Mouse (Mus musculus): ENCODE data around the gene Lef1.
A peak's percentile ranks its signal among the peaks of the same experiment; 100 is the strongest.

Gene Lef1

DNA sequence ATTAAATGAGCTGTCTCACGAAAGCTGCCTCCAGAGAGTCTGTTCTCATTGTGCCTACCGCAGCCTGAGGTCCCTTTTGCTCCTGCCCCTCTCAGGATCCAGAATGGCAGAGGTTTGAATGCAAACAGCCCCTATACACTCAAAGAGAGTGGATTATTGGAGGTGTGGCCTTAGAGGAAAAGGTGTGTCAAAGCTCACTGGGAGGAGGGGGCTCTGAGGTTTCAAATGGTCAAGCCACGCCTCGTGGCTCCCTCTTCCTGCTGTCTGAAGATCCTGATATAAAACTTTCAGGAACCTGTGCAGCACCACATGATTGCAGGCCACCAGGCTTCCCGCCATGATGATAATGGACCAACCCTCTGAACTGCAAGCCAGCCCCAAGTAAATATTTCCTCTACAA lies 137.6 kb downstream of the Lef1 start:
- no peak for DNase-seq (ENCODE audit: low spot score in 2 of 2)

DNA sequence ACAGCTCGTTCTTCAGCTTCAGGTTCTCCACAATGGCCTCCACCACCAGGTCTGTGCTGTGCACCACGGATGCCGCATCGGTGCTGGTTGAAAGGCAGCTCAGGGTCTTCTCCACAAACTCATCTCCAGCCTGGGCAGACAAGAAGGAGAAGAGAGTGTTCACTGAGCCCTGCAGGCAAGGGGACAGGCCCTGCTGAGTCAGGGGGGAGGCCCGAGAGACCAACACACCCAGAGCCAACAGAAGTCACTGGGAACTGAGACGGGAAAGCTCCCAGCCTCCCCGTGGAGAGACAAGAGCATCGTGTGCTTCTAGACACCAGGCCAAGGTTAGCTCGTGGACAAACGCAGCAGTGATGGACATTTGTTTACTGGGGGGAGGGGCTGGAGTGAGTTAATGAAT lies 138.2 kb downstream of the Lef1 start:
- DNase-seq (ENCODE audit: low spot score in 2 of 2): no peak

DNA sequence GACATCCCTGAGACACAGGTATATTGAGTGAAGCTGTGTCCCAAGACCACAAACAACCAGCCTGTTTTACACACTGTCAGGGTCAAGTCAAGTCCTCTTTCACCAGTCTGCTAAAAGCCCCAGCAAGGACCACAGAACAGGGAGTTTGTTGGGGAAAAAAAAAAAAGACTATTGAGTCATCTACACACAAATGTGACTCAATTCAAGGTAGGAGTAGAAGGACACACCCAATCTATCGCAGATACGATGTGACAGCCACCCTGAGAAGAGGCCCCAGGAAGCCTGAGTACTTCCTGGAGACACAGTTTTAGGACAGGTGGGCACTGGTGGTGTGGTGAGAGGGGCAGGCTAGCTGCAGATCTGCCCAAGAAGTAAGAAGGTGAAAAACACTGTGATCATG lies 140.0 kb downstream of the Lef1 start:
- no peak for DNase-seq (ENCODE audit: low spot score in 2 of 2)

DNA sequence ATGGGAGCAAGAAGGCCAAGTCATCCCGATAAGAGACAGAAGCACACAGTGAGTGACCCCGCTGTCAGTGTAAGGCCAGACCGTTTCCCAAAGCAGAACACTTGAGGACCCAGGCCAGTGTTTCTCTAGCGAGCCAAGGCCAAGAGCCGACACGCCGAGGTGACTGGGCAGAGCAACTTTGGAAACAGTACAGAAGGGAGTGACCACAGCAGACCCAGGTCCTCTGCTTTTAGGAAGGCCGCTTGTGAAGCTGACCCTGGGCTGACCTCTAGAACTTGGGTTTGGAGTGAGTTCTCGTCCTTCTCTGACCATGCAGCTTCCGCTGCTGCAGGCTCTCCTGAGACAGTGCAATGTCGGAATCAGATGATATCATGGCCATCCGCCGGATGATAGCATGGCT lies 140.7 kb downstream of the Lef1 start:
- DNase-seq (ENCODE audit: low spot score in 2 of 2): no peak

DNA sequence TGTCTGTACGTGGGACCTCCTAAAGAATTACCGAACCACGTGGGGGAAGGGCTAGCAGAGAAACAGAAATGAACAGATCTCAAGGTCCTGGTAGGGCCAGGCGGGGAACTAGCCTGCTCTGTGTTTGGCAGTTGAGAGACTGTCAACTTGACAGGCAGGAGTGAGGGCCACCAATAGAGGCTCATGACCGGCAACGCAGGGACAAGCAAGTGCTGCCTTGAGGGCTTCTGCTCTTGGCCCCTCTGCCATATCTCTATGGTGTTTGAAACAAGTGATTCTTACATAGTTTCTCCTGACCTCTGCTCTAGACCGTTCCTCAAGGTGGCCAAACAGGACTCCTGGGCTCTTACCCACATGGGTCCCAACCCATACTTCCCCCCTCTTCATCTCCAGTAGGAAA lies 141.3 kb downstream of the Lef1 start:
- DNase-seq (ENCODE audit: low spot score in 2 of 2): no peak

DNA sequence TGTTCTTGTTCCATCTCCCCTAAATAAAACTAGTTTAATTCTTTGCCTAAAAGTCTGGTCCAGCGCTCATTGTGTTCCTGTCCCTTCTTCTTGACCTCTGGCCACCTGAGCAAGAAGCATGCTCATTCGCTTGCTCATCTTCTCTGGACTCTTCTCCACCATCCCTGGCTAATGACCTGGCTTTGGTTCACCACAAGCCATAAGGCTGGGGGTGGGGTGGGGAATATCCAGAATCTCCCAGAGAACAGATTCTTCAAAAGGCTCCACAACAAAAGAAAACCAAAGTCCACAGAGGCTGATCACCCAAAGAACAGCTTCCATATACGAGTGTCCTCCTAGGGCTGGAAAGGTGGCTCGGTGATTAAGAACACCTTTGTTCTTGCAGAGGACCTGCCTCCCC lies 144.7 kb downstream of the Lef1 start:
- no peak for DNase-seq (ENCODE audit: low spot score in 2 of 2)

DNA sequence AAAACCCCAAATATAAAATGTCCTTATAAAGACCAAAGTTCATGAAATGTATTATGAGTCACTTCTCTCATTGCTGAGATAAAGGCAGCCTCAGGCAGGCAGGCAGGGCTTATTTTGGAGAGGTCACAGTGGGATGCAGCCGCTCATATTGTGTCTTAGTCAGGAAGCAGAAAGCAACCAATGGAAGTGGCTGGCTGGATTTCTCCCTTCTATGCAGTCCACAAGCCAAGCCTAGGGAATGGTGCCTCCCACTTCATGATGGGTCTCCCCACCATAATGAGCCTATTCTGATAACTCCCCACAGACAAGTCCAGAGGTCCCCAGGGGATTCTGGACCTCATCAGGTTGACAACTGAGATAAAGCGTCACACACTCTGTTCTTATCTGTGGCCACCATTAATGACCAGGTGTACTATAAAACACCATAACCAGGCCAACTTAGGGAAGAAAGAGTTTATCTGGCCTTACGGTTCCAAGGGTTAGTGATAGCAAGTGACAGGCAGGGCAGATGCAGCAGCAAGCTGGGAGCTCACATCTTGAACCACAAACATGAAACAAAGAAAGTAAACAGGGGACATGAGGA lies 145.2 kb downstream of the Lef1 start:
- DNase-seq (ENCODE audit: low spot score in 2 of 2): no peak

DNA sequence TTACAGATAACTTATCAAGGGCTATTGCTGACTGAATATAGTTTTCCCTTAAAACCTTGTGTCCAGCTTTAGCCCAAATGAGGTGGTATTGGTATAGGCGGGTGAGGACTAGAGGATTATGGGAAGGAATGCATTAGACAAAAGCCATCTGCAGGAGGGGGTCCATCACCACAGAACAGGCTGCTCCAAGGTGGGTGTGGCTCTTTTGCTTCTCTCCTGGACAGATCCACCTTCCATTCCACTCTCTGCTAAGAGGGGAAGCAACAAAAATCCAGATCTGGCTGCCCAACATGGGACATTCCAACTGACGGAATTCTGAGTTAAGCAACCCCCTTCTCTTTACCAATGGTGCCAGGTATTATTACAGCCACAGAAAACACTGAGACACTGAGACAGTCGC lies 148.7 kb downstream of the Lef1 start:
- DNase-seq (ENCODE audit: low spot score in 2 of 2): no peak

DNA sequence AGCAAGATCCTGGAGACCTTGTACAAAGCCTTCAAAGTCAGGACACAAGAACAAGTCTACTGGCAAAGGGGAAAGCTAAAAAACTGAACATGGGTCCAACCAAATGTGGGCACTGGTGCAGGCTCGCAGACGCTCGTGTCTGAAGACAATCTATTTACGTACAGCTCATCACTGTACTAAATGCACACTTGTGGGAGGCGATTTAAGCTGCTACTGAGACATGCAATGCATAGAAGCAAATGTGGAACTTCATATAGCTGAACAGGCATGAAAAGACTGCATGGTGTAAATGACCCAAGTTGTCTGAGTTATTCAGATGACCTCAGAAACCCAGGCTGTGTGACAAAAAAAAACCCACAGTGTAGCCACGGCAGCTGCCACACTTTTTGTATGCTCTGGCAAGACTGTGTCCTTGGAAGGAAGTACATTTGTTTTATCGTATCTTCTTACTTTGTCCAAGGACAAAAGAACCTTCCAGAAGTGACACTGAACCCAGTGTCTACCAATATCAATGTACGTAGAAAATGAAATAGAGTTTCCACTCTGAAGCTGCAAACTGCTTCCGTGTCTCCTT lies 149.2 kb downstream of the Lef1 start:
- DNase-seq (ENCODE audit: low spot score in 2 of 2): no peak

DNA sequence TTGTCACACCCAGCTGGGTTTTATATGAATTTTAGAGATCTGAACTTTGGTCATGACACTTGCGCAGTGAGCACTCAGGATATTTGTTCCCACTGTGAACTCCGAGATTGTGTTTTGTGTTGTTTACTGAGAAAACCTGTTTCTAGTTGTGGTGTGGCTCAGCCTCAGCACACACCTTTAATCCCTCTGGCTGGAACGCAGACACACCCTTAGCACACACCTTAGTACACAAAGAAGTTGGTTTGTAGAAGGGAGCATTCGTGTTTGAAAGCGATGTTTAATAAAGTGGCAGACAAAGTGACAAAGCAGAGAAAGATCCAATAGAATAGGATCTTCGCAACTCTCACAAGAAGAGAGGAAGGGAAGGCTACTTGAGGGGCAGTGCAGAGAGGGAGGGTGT lies 150.1 kb downstream of the Lef1 start:
- DNase-seq (ENCODE audit: low spot score in 2 of 2): no peak

DNA sequence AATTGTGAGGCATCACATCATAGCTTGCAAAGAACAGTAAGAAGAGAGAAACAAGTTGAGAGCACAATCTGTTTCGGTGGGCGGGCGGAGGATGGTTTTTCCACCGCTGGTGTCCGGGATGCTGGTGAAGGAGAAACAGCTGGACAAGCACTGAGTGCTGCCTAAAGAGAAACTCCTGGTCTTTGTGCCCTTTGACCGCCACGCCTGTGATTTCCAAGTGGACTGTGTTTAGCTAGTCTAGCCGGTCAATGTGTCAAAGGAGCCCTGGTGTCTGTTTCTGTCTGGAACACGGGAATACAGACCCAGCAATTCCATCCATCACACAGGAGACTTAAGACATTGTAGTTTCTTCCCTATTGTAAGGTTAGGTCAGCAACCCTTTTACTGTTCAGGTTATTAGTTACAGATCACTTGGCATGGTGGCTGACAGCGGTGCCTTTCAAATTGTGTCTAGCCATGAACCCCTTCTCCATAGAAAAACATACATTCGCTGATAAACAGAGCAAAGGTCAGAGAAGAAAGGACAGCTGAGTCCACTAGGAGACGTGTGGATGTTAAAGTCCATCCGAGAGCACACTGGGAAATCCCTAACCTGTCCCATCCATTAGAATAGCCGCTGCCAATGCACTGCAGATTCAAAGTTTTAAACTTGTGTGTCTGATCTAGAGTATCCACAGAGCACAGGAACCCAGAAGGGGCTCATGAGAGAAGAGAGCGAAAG lies 153.7 kb downstream of the Lef1 start:
- DNase-seq (ENCODE audit: low spot score in 2 of 2): no peak

DNA sequence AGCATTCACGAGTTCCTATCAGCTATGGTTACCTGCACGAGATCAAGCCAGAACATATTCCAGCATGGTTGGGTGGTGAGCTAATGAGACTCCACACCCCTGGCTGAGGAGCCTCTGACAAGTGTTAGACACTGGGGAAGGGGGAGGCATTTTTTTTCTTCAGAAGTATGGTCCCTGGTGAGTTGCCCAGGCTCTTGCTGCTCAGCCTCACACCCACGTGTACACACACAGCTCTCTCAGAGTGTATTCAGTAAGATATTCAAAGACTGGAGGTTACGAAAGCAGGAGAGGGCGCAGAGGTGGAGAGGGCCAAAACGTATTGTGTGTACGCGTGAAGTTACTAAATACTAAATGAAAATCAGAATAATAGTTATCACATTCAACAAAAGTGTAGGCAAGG lies 155.2 kb downstream of the Lef1 start:
- no peak for DNase-seq (ENCODE audit: low spot score in 2 of 2)

DNA sequence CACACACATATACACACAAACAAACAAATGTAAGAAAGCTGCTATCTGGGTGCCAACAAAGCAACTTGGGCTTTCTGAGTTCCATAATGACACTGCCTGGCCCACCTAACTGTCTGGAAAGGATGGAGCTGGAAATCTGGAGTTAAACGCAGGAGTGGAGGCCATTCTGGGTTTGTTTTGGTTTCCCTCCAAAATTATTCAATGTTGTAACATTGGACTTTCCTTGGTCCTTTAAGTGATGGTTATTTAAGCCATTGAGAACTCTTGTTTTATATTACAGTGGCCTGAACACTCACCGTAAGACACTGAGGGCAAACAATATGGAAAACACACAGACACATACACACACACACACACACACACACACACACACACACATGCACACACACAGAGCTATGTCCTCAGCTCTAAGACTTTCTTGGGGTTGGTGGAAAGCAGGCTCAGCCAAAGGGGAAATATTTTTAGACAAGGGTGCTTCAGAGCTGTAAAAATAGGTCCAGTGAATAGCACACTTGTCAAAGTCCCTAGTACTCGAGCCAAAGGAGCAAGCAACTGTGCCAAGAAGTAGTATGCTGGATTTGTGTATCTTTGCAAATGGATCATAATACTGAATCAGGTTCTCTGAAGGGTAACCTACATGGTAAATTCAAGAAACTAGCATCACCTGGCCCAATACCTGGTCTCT lies 156.2 kb downstream of the Lef1 start:
- no peak for DNase-seq (ENCODE audit: low spot score in 2 of 2)

DNA sequence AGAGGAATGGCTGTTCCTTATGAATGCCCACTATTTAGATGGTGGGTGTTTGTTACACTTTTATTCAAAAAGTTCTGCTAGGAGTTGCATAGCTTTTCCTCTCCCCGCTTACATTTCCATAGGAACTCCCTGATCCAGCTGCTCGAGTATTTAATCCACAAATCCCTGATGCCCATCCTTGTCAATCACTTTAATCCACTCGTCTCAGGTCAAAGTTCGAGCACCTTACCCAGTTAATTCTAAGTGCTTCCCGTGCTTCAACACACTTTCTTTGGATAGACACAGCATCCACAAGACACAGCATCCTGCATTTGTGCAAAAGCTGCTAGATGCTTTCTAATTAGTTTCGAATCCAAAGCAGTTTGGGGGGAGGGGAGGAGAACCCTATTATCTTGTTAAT lies 160.1 kb downstream of the Lef1 start:
- no peak for DNase-seq (ENCODE audit: low spot score in 2 of 2)

DNA sequence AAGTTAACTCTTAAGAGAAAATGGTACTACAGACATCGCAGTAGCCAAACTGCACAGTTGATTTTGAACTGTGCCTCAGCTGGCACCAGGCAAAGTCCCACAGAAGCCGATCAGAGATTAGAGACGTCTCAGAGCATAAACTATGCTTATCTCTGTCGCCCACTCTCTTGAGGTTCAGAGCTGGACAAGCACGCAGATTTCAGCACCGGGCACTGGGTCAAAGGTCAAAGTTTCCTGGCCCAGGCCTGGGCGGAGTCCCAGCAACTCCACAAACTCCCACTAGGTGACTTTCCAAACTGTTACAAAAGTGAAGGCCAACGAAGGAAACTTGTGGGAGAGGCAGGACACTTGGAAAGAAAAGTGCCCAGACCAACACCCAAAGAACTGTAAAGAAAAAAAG lies 160.9 kb downstream of the Lef1 start:
- peak; percentile 21 to 69 for DNase-seq (ENCODE audit: low spot score in 2 of 2)

DNA sequence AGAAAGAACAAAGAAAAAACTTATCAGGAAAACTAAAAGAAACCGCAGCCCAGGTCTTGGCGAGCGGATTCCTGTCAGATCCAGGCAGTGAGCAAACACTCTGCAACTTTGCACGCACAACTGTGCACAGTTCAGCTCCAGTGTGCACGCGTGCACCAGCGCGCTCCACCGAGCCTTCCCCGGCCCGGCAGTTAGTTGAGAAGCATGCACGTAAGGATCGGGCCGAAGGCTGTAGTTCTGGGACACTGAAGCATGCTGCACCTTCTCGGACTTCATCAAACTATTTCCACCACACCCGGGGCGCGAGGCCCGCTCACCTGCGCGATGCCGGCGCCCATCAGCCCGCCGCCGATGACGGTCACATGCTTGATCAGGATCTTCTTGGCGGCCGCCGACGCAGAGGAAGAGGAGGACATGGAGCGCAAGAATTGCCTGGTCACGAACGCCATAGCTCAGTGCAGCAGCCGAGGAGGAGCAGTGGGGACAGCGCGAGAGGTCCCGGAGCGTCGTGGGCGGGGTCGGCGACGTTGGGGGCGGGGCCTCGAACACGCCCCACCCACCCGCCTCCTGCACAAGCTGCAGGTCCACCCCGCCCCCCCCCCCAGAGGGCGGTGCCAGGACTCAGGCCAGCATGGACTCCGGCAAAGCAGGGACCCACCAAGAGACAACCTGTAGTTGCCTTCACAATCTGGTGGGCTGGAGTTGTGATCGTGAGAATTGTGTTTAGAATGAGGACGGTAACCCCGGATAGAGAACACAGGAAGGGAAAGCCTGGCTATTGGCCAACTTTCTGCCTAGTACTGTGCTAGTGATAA lies 161.5 kb downstream of the Lef1 start, which contains the start of gene Hadh:
Gene Hadh (minus strand): TSS at position 543 of the 815 bp plus-strand sequence.
- peak; percentile 77 to 86 for DNase-seq (ENCODE audit: low spot score in 2 of 2)

DNA sequence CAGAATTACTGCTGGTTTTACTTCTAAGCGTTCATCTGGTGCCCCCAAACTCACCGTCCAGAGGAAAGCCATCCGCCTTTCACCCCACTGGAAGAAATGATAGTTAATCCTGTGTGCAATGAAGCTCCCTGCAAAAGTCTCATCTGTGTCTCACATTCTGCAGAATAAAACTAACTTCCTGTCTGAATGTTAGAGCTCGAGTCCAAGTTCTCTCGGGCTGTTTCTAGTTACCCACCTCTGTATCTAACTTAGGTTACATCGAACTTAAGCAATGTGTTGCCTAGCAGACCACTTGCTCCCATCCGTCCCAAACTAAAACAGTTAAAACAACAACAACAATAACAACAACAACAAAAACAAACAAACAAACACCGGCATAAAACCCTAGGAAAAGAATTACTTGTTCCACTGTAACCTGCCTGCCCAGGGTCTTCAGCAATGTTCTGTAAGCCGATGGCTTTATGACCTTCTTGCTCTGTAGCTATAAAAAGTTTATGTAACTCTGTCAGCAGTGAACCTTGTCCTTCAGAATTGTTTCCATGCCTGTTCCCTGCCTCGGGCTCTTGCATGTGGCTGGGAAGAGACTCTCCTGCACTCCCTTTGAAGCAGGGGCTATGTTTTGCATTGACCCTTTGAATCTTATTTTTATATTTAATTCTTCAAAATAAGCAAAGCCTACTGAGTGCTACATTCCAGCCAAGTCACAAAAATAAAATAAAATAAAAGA lies 162.3 kb downstream of the Lef1 start:
- DNase-seq (ENCODE audit: low spot score in 2 of 2): no peak
